Mouse (Mus musculus) limb, embryonic 14.5 days (tissue): ENCODE measurements around the gene Pla2g15. TPM values are rescaled to one million over a fixed set of nuclear protein-coding genes. Genes with fewer than 3 reads are reported as not detected.
"Not testable (repeated sequence)": the region's sequence is repeated elsewhere in the genome, so short reads cannot be mapped to it uniquely, and the experiment has no call there.

Source experiments
- ATAC-seq: fragments of 200-750 bp; cut with Nextera tagmentation; 2 replicates; pipeline ENCODE4 v1.8.0; 2017; ENCODE audit warnings: low read depth, moderate number of reproducible peaks, moderate TSS enrichment; ENCODE audit not compliant: low FRiP score
- DNase-seq: peaks from one replicate; pipeline ENCODE4 v3.0.0-alpha.2; 2015; ENCODE audit warnings: low spot score
- H3K27ac ChIP-seq: fragments of 300-500 bp; sonication (generic); replicated peaks from 2 replicates; pipeline ENCODE4 v1.5.1; 2014; ENCODE audit warnings: low read depth, mild to moderate bottlenecking, low read length, moderate library complexity, mixed read lengths
- H3K27me3 ChIP-seq: fragments of 300-500 bp; sonication (generic); 2 replicates; pipeline ENCODE4 v1.6.1; 2014; ENCODE audit warnings: low read length, mixed read lengths; ENCODE audit not compliant: control insufficient read depth, insufficient read depth
- H3K36me3 ChIP-seq: fragments of 300-500 bp; sonication (generic); 2 replicates; pipeline ENCODE4 v1.6.1; 2014; ENCODE audit warnings: mild to moderate bottlenecking, low read length, moderate library complexity, mixed read lengths; ENCODE audit not compliant: control insufficient read depth, insufficient read depth
- H3K4me1 ChIP-seq: fragments of 300-500 bp; sonication (generic); 2 replicates; pipeline ENCODE4 v1.6.1; 2014; ENCODE audit warnings: antibody characterized with exemption, low read length, mixed read lengths; ENCODE audit not compliant: control insufficient read depth, insufficient read depth
- H3K4me2 ChIP-seq: fragments of 300-500 bp; sonication (generic); replicated peaks from 2 replicates; pipeline ENCODE4 v1.6.1; 2014; ENCODE audit warnings: low read depth, mild to moderate bottlenecking, low read length, moderate library complexity; ENCODE audit not compliant: severe bottlenecking
- H3K4me3 ChIP-seq: fragments of 300-500 bp; sonication (generic); replicated peaks from 2 replicates; pipeline ENCODE4 v1.5.1; 2014; ENCODE audit warnings: low read length
- H3K9ac ChIP-seq: fragments of 300-500 bp; sonication (generic); 2 replicates; pipeline ENCODE4 v1.6.1; 2014; ENCODE audit warnings: mild to moderate bottlenecking, low read depth, low read length, moderate library complexity; ENCODE audit not compliant: severe bottlenecking
- H3K9me3 ChIP-seq: fragments of 300-500 bp; sonication (generic); 2 replicates; pipeline ENCODE4 v1.6.1; 2016; ENCODE audit warnings: low read length; ENCODE audit not compliant: control insufficient read depth
- POLR2A ChIP-seq: fragments of 200-500 bp; IDR thresholded peaks from 2 replicates; pipeline ENCODE4 v1.8.0; 2012; ENCODE audit warnings: inconsistent platforms, mild to moderate bottlenecking, moderate library complexity, borderline replicate concordance; ENCODE audit not compliant: insufficient read depth, insufficient read length; ENCODE audit errors: extremely low read depth
- WGBS: fragments of 180-500 bp; shearing (Covaris S2); extraction: QIAGEN DNeasy Blood & Tissue Kit; methylation state at CpG from one replicate; pipeline ENCODE4 v1.1.7; 2014; 5-methylcytosine and 5-hydroxymethylcytosine counted together
- polyA plus RNA-seq, 2 experiments: library from polyadenylated mRNA; depleted of rRNA in 1 of 2; stranded (reverse) in 1 of 2; unstranded in 1 of 2; fragments of >200 nt; fragmentation: Nextera tagmentation in 1 of 2; extraction: Ambion mirVana in 1 of 2; gene quantifications; 2 replicates each; pipeline versions ENCODE4 v1.2.1 to v1.2.3; 2012 to 2014

Pla2g15 gene
- polyA plus RNA-seq, 2 experiments, result 6.3 to 13.7 TPM

- WGBS, result 85% methylated on average over 5 of the region's 5 CpGs
- Histone ChIP-seq H3K36me3 (peaks cover 83% of the 10 kb centered on the region), H3K4me2 (no peak overlapping the region), H3K27me3 (no peaks in the 10 kb centered on the region), H3K27ac (no peak overlapping the region), H3K4me1 (no peaks in the 10 kb centered on the region), H3K9ac (no peak overlapping the region), H3K4me3 (no peak overlapping the region), H3K9me3 (no peaks in the 10 kb centered on the region)
- ATAC-seq (no peak), DNase-seq (no peak)
- no peak for TF ChIP-seq POLR2A
Observed at GRCm38 (mm10) chr8:106194062-106194461, 43.9 kb downstream of the Pla2g15 start.

GRCm38 (mm10) chr8:106198741-106199140, 48.5 kb downstream of the Pla2g15 start:
- Histone ChIP-seq H3K27me3 (no peaks in the 10 kb centered on the region), H3K4me2 (no peak overlapping the region), H3K27ac (no peak overlapping the region), H3K9me3 (no peaks in the 10 kb centered on the region), H3K4me1 (no peaks in the 10 kb centered on the region), H3K4me3 (no peak overlapping the region), H3K36me3 (peaks cover 87% of the 10 kb centered on the region), H3K9ac (no peak overlapping the region)
- DNase-seq (peak; percentile 44), ATAC-seq (no peak)
- 15% methylated on average over 1 of the region's 1 CpGs for WGBS
- no peak for TF ChIP-seq POLR2A

GRCm38 (mm10) chr8:106199596-106199995, 49.4 kb downstream of the Pla2g15 start:
- not testable (repeated sequence) for DNase-seq, H3K27me3 ChIP-seq, ATAC-seq, H3K27ac ChIP-seq, H3K9ac ChIP-seq, H3K4me1 ChIP-seq, H3K4me3 ChIP-seq, H3K4me2 ChIP-seq, H3K9me3 ChIP-seq
- peaks cover 86% of the 10 kb centered on the region for H3K36me3 ChIP-seq
- 90% methylated on average over 3 of the region's 3 CpGs for WGBS

- H3K9me3 ChIP-seq, result no peaks in the 10 kb centered on the region
- peak overlapping the region; percentile 93 for H3K27ac ChIP-seq
- under 1% methylated on average over 35 of the region's 35 CpGs for WGBS
- peaks cover 48% of the 10 kb centered on the region for H3K36me3 ChIP-seq
- ATAC-seq (peak; percentile 44), DNase-seq (no peak)
- peak overlapping the region; percentile 84 for H3K4me3 ChIP-seq
- peaks cover 6% of the 10 kb centered on the region; the same call in 1 of the 2 replicates for H3K4me1 ChIP-seq
- H3K4me2 ChIP-seq, result peak overlapping the region; percentile 58
- H3K27me3 ChIP-seq, result no peaks in the 10 kb centered on the region
- TF ChIP-seq POLR2A, result no peak
- peak overlapping the region; percentile 92 for H3K9ac ChIP-seq
Observed at GRCm38 (mm10) chr8:106210035-106210731, 60.0 kb downstream of the Pla2g15 start.

GRCm38 (mm10) chr8:106210821-106211345, 60.7 kb downstream of the Pla2g15 start, which contains the start of the genes Slc7a6os and Prmt7:
Gene Slc7a6os, minus strand, starts transcription at chr8:106210935.
Gene Prmt7, plus strand, starts transcription at chr8:106210936.
- DNase-seq, result peak; percentile 96
- Histone ChIP-seq H3K4me2 (peak within 1 kb of the TSS; percentile 58), H3K9ac (peak within 1 kb of the TSS; percentile 92), H3K4me3 (peak within 1 kb of the TSS; percentile 84), H3K27me3 (no peaks in the 10 kb centered on the region), H3K27ac (peak within 1 kb of the TSS; percentile 93), H3K4me1 (peaks cover 6% of the 10 kb centered on the region; the same call in 1 of the 2 replicates), H3K36me3 (peaks cover 43% of the 10 kb centered on the region), H3K9me3 (no peaks in the 10 kb centered on the region)
- whole genome bisulfite sequencing, result under 1% methylated on average over 51 of the region's 52 CpGs
- peak; percentile 98 for ATAC-seq
- peak; percentile 96 for TF ChIP-seq POLR2A
